Mouse (Mus musculus): ENCODE data around the gene Bicral. TPM values are rescaled to one million over a fixed set of nuclear protein-coding genes. Genes with fewer than 3 reads are reported as not detected.
A peak's percentile ranks its signal among the peaks of the same experiment; 100 is the strongest.

Bicral gene
- polyA plus RNA-seq, 1 experiment from 2014 or later, result 4.0 TPM

- peak overlapping the region; percentile 85 for H3K9ac ChIP-seq
- ATAC-seq (ENCODE audit: insufficient number of reproducible peaks, low FRiP score), result peak; percentile 49
- H3K27me3 ChIP-seq (replicated peaks), result peaks cover 4% of the 10 kb centered on the region; the same call in 1 of the 2 replicates
- H3K9me3 ChIP-seq (replicated peaks), result peaks cover 8% of the 10 kb centered on the region; the same call in 1 of the 2 replicates
- 31% methylated on average over 16 of the region's 16 CpGs for WGBS
- peak overlapping the region; percentile 72 for H3K4me3 ChIP-seq
- peaks cover 10% of the 10 kb centered on the region for H3K4me1 ChIP-seq (replicated peaks)
- H3K27ac ChIP-seq (ENCODE audit: poor library complexity, severe bottlenecking), result peak overlapping the region; percentile 89
- H3K36me3 ChIP-seq, result peaks cover 17% of the 10 kb centered on the region
- H3K4me2 ChIP-seq, result peak overlapping the region; percentile 93
Measured at GRCm38 (mm10) chr17:46751056-46751793, 107.1 kb downstream of the Bicral start.

DNA sequence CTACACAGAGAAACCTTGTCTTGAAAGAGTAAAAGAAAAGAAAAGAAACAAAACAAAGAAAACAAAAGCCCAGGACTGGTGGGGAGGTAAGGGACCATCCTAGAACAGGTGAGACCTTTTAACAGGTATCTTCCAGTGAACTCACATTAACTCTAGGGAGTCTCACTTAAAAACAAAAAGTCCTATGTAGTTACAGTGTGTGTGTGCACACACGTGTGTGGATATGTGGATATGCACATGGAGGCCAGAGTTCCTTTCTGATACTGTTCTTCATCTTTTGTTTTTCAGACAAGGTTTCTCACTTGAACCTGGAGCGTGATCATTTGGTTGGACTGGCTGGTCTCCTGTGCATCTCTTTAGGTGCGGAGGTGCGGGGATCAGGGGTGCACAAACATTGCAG, 107.7 kb downstream of the Bicral start:
- peaks cover 8% of the 10 kb centered on the region; the same call in 1 of the 2 replicates for H3K9me3 ChIP-seq (replicated peaks)
- no peaks in the 10 kb centered on the region for H3K27me3 ChIP-seq (replicated peaks)
- H3K4me2 ChIP-seq, result peak overlapping the region; percentile 93
- H3K4me1 ChIP-seq (replicated peaks), result peaks cover 10% of the 10 kb centered on the region
- H3K4me3 ChIP-seq, result peak overlapping the region; percentile 72
- ATAC-seq (ENCODE audit: insufficient number of reproducible peaks, low FRiP score), result no peak
- peak overlapping the region; percentile 85; the same call in 1 of the 2 replicates for H3K9ac ChIP-seq
- no peak overlapping the region for H3K27ac ChIP-seq (ENCODE audit: poor library complexity, severe bottlenecking)
- WGBS, result 90% methylated on average over 4 of the region's 4 CpGs
- peaks cover 23% of the 10 kb centered on the region for H3K36me3 ChIP-seq

- H3K9me3 ChIP-seq (replicated peaks), result peaks cover 4% of the 10 kb centered on the region; the same call in 1 of the 2 replicates
- H3K27me3 ChIP-seq (replicated peaks), result no peaks in the 10 kb centered on the region
- H3K4me2 ChIP-seq, result no peak overlapping the region
- peaks cover 33% of the 10 kb centered on the region for H3K36me3 ChIP-seq
- 76% methylated on average over 5 of the region's 5 CpGs for WGBS
- no peak overlapping the region for H3K27ac ChIP-seq (ENCODE audit: poor library complexity, severe bottlenecking)
- H3K4me1 ChIP-seq (replicated peaks), result peaks cover 10% of the 10 kb centered on the region
- H3K9ac ChIP-seq, result no peak overlapping the region
- no peak for ATAC-seq (ENCODE audit: insufficient number of reproducible peaks, low FRiP score)
- H3K4me3 ChIP-seq, result no peak overlapping the region
Measured at GRCm38 (mm10) chr17:46749282-46749681, 109.0 kb downstream of the Bicral start.

Other genes starting within 250 kb of the Bicral start
- gene Ptk7, start 229.0 kb downstream of the Bicral start, polyA plus RNA-seq (2016; fragmentation: Nextera tagmentation; extraction: Ambion mirVana), result 68.5 and 71.4 TPM in 2 replicates
- gene Klc4, start 212.5 kb downstream of the Bicral start, polyA plus RNA-seq (2016; fragmentation: Nextera tagmentation; extraction: Ambion mirVana), result 19.9 and 21.1 TPM in 2 replicates
- gene Mrpl2, start 212.3 kb downstream of the Bicral start, polyA plus RNA-seq (2016; fragmentation: Nextera tagmentation; extraction: Ambion mirVana), result 90.9 and 99.0 TPM in 2 replicates
- 48.1 and 53.1 TPM in 2 replicates for gene Cul7, start 208.1 kb downstream of the Bicral start, polyA plus RNA-seq (2016; fragmentation: Nextera tagmentation; extraction: Ambion mirVana)
- gene Rrp36, start 184.1 kb downstream of the Bicral start, polyA plus RNA-seq (2016; fragmentation: Nextera tagmentation; extraction: Ambion mirVana), result 36.5 and 38.9 TPM in 2 replicates
- 116 and 123 TPM in 2 replicates for gene Mea1, start 179.7 kb downstream of the Bicral start, polyA plus RNA-seq (2016; fragmentation: Nextera tagmentation; extraction: Ambion mirVana)
- 149 and 155 TPM in 2 replicates for gene Klhdc3, start 177.6 kb downstream of the Bicral start, polyA plus RNA-seq (2016; fragmentation: Nextera tagmentation; extraction: Ambion mirVana)
- gene Ppp2r5d, start 153.4 kb downstream of the Bicral start, polyA plus RNA-seq (2016; fragmentation: Nextera tagmentation; extraction: Ambion mirVana), result 62.8 TPM in 2 replicates
- 16.9 and 17.0 TPM in 2 replicates for gene Pex6, start 147.0 kb downstream of the Bicral start, polyA plus RNA-seq (2016; fragmentation: Nextera tagmentation; extraction: Ambion mirVana)
- 0.38 and 0.90 TPM in 2 replicates for gene Gnmt, start 129.3 kb downstream of the Bicral start, polyA plus RNA-seq (2016; fragmentation: Nextera tagmentation; extraction: Ambion mirVana)
- gene Cnpy3, start 106.3 kb downstream of the Bicral start, polyA plus RNA-seq (2016; fragmentation: Nextera tagmentation; extraction: Ambion mirVana), result 52.2 and 53.0 TPM in 2 replicates
- 0.13 and 0.33 TPM in 2 replicates for gene Ptcra, start 94.8 kb downstream of the Bicral start, polyA plus RNA-seq (2016; fragmentation: Nextera tagmentation; extraction: Ambion mirVana)
- gene 2310039H08Rik, start 85.8 kb downstream of the Bicral start, polyA plus RNA-seq (2016; fragmentation: Nextera tagmentation; extraction: Ambion mirVana), result 41.7 and 41.9 TPM in 2 replicates
- gene Rpl7l1, start 75.8 kb downstream of the Bicral start, polyA plus RNA-seq (2016; fragmentation: Nextera tagmentation; extraction: Ambion mirVana), result 106 and 115 TPM in 2 replicates
- gene Tbcc, start 32.2 kb upstream of the Bicral start, polyA plus RNA-seq (2016; fragmentation: Nextera tagmentation; extraction: Ambion mirVana), result 52.4 and 55.1 TPM in 2 replicates
- gene Prph2, start 52.0 kb upstream of the Bicral start, polyA plus RNA-seq (2016; fragmentation: Nextera tagmentation; extraction: Ambion mirVana), result not detected in 2 replicates
- 20.2 and 20.7 TPM in 2 replicates for gene Ubr2, start 152.1 kb upstream of the Bicral start, polyA plus RNA-seq (2016; fragmentation: Nextera tagmentation; extraction: Ambion mirVana)

Data from heart, embryonic 12.5 days (tissue).